Mouse (Mus musculus) E14TG2a.4 (cell line): Measurements from ENCODE around the gene Lsg1.

Experiments
- CTCF ChIP-seq: conservative IDR thresholded peaks from 2 replicates; pipeline ENCODE4 v1.5.1; 2014; ENCODE audit warnings: low read length
- NANOG ChIP-seq: IDR thresholded peaks from 2 replicates; pipeline ENCODE4 v1.6.1; 2014; ENCODE audit warnings: borderline replicate concordance, low read length, mixed read lengths

DNA sequence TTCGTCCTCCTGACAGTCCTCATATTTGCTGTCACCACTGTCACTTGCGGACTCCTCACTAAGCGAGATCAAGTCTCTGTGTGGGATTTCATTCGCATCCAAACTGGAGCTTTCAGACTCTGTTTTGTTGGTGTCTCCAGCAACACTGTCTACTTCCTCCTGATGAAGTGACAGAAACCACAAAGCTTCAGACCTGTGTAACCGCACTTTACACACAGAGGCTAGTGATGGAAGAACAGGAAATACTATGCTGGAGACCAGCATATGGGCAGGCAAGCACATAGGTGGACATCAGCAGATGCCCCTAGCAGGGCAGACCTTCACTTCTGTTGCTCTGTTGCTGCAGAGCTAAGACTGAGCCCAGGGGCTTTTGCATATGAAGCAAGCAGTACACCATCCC lies 16.0 kb downstream of the Lsg1 start:
- TF ChIP-seq CTCF (no peak), NANOG (no peak)
